Mouse (Mus musculus) liver, embryonic 15.5 days (tissue): Measurements from ENCODE around the gene Zp2. TPM values are rescaled to one million over a fixed set of nuclear protein-coding genes. Genes with fewer than 3 reads are reported as not detected.
A peak's percentile ranks its signal among the peaks of the same experiment; 100 is the strongest.

ENCODE experiments used
- ATAC-seq: fragments of 200-750 bp; cut with Nextera tagmentation; 2 replicates; pipeline ENCODE4 v1.8.0; 2017; ENCODE audit warnings: moderate number of reproducible peaks, mild to moderate bottlenecking, moderate library complexity; ENCODE audit not compliant: insufficient read depth
- H3K27ac ChIP-seq: fragments of 300-500 bp; sonication (generic); replicated peaks from 2 replicates; pipeline ENCODE4 v1.5.1; 2015; ENCODE audit warnings: mild to moderate bottlenecking, inconsistent platforms
- H3K27me3 ChIP-seq: fragments of 300-500 bp; sonication (generic); 2 replicates; pipeline ENCODE4 v1.6.1; 2015; ENCODE audit warnings: mild to moderate bottlenecking, inconsistent platforms
- H3K36me3 ChIP-seq: fragments of 300-500 bp; sonication (generic); replicated peaks from 2 replicates; pipeline ENCODE4 v1.6.1; 2015; ENCODE audit warnings: moderate library complexity, mild to moderate bottlenecking, inconsistent platforms
- H3K4me1 ChIP-seq: fragments of 300-500 bp; sonication (generic); replicated peaks from 2 replicates; pipeline ENCODE4 v1.6.1; 2015; ENCODE audit warnings: inconsistent platforms
- H3K4me2 ChIP-seq: fragments of 300-500 bp; sonication (generic); 2 replicates; pipeline ENCODE4 v1.6.1; 2015; ENCODE audit warnings: moderate library complexity, mild to moderate bottlenecking, inconsistent platforms
- H3K4me3 ChIP-seq: fragments of 300-500 bp; sonication (generic); replicated peaks from 2 replicates; pipeline ENCODE4 v1.5.1; 2015; ENCODE audit warnings: mild to moderate bottlenecking, inconsistent platforms
- H3K9ac ChIP-seq: fragments of 300-500 bp; sonication (generic); 2 replicates; pipeline ENCODE4 v1.6.1; 2015; ENCODE audit warnings: moderate library complexity, mild to moderate bottlenecking, inconsistent platforms
- H3K9me3 ChIP-seq: fragments of 300-500 bp; sonication (generic); replicated peaks from 2 replicates; pipeline ENCODE4 v1.6.1; 2016; ENCODE audit warnings: inconsistent platforms
- WGBS: fragments of 180-500 bp; shearing (Covaris S2); methylation state at CpG from one replicate; pipeline ENCODE4 v1.1.7; 2015; ENCODE audit warnings: mixed read lengths; ENCODE audit not compliant: insufficient replicate concordance; 5-methylcytosine and 5-hydroxymethylcytosine counted together
- polyA plus RNA-seq: library from polyadenylated mRNA; unstranded; fragments of >200 nt; fragmentation: Nextera tagmentation; extraction: Ambion mirVana; gene quantifications from 2 replicates; pipeline ENCODE4 v1.2.1, GENCODE M21; 2015

Gene Zp2
- polyA plus RNA-seq, 1 experiment from 2014 or later = not detected

GRCm38 (mm10) chr7:120174723-120175504 is 29.8 kb upstream of the Zp2 start:
- Histone ChIP-seq H3K36me3 (no peaks in the 10 kb centered on the region), H3K9me3 (no peaks in the 10 kb centered on the region), H3K27me3 (no peaks in the 10 kb centered on the region), H3K4me1 (0 out of 2 replicates have a peak, but pooled peaks cover 3% of the 10 kb centered on the region), H3K9ac (peak overlapping the region; percentile 21; the same call in 1 of the 2 replicates), H3K27ac (peak overlapping the region; percentile 61; the same call in 1 of the 2 replicates), H3K4me3 (peak overlapping the region; percentile 45), H3K4me2 (peak overlapping the region; percentile 42)
- WGBS = 43% methylated on average over 11 of the region's 11 CpGs
- ATAC-seq = peak; percentile 49

- H3K27ac ChIP-seq = peak within 1 kb of the TSS; percentile 61
- peak; percentile 80 for ATAC-seq
- peak within 1 kb of the TSS; percentile 25; the same call in 1 of the 2 replicates for H3K9ac ChIP-seq
- H3K27me3 ChIP-seq = no peaks in the 10 kb centered on the region
- H3K4me2 ChIP-seq = peak within 1 kb of the TSS; percentile 42
- WGBS = 56% methylated on average over 10 of the region's 10 CpGs
- H3K36me3 ChIP-seq = no peaks in the 10 kb centered on the region
- no peaks in the 10 kb centered on the region for H3K9me3 ChIP-seq
- H3K4me1 ChIP-seq = 0 out of 2 replicates have a peak, but pooled peaks cover under 1% of the 10 kb centered on the region
- H3K4me3 ChIP-seq = peak within 1 kb of the TSS; percentile 45
Observed at GRCm38 (mm10) chr7:120173603-120174244, 28.6 kb upstream of the Zp2 start, which contains the start of gene Anks4b. TSS of gene Anks4b (plus strand) at chr7:120173858.

GRCm38 (mm10) chr7:120172188-120172700 is 27.2 kb upstream of the Zp2 start:
- H3K27me3 ChIP-seq = no peaks in the 10 kb centered on the region
- WGBS = 59% methylated on average over 1 of the region's 1 CpGs
- H3K4me1 ChIP-seq = no peaks in the 10 kb centered on the region
- H3K4me2 ChIP-seq = no peak overlapping the region
- no peaks in the 10 kb centered on the region for H3K36me3 ChIP-seq
- H3K9ac ChIP-seq = no peak overlapping the region
- no peak overlapping the region for H3K4me3 ChIP-seq
- no peak for ATAC-seq
- no peak overlapping the region for H3K27ac ChIP-seq
- H3K9me3 ChIP-seq = no peaks in the 10 kb centered on the region

- no peak overlapping the region for H3K4me2 ChIP-seq
- no peak for ATAC-seq
- no peaks in the 10 kb centered on the region for H3K36me3 ChIP-seq
- H3K4me3 ChIP-seq = no peak overlapping the region
- no peaks in the 10 kb centered on the region for H3K9me3 ChIP-seq
- no peaks in the 10 kb centered on the region for H3K4me1 ChIP-seq
- 75% methylated on average over 11 of the region's 11 CpGs for WGBS
- H3K9ac ChIP-seq = no peak overlapping the region
- no peaks in the 10 kb centered on the region for H3K27me3 ChIP-seq
- no peak overlapping the region for H3K27ac ChIP-seq
Observed at GRCm38 (mm10) chr7:120163581-120164251, 18.6 kb upstream of the Zp2 start.

- Histone ChIP-seq H3K27me3 (no peaks in the 10 kb centered on the region), H3K27ac (no peak overlapping the region), H3K9ac (no peak overlapping the region), H3K36me3 (no peaks in the 10 kb centered on the region), H3K4me3 (no peak overlapping the region), H3K9me3 (no peaks in the 10 kb centered on the region), H3K4me2 (no peak overlapping the region), H3K4me1 (no peaks in the 10 kb centered on the region)
- no peak for ATAC-seq
- 35% methylated on average over 4 of the region's 4 CpGs for WGBS
Observed at GRCm38 (mm10) chr7:120158121-120158613, 13.1 kb upstream of the Zp2 start.

GRCm38 (mm10) chr7:120157575-120158061 is 12.5 kb upstream of the Zp2 start:
- Histone ChIP-seq H3K4me1 (no peaks in the 10 kb centered on the region), H3K9ac (no peak overlapping the region), H3K36me3 (no peaks in the 10 kb centered on the region), H3K9me3 (no peaks in the 10 kb centered on the region), H3K4me3 (no peak overlapping the region), H3K27ac (no peak overlapping the region), H3K27me3 (no peaks in the 10 kb centered on the region), H3K4me2 (no peak overlapping the region)
- 48% methylated on average over 5 of the region's 5 CpGs for WGBS
- no peak for ATAC-seq

GRCm38 (mm10) chr7:120156841-120157409 is 11.8 kb upstream of the Zp2 start:
- Histone ChIP-seq H3K4me2 (no peak overlapping the region), H3K9ac (no peak overlapping the region), H3K4me3 (no peak overlapping the region), H3K27me3 (no peaks in the 10 kb centered on the region), H3K4me1 (no peaks in the 10 kb centered on the region), H3K36me3 (no peaks in the 10 kb centered on the region), H3K27ac (no peak overlapping the region), H3K9me3 (no peaks in the 10 kb centered on the region)
- WGBS = 39% methylated on average over 2 of the region's 2 CpGs
- ATAC-seq = no peak

- H3K9me3 ChIP-seq = no peaks in the 10 kb centered on the region
- 50% methylated on average over 2 of the region's 2 CpGs for WGBS
- H3K4me2 ChIP-seq = no peak overlapping the region
- no peaks in the 10 kb centered on the region for H3K27me3 ChIP-seq
- 0 out of 2 replicates have a peak, but pooled peaks cover 6% of the 10 kb centered on the region for H3K4me1 ChIP-seq
- ATAC-seq = no peak
- no peaks in the 10 kb centered on the region for H3K36me3 ChIP-seq
- H3K27ac ChIP-seq = no peak overlapping the region
- H3K4me3 ChIP-seq = no peak overlapping the region
- H3K9ac ChIP-seq = no peak overlapping the region
Observed at GRCm38 (mm10) chr7:120150898-120151297, 5.8 kb upstream of the Zp2 start.

GRCm38 (mm10) chr7:120150257-120150656 is 5.2 kb upstream of the Zp2 start:
- no peak for ATAC-seq
- H3K4me1 ChIP-seq = 0 out of 2 replicates have a peak, but pooled peaks cover 6% of the 10 kb centered on the region
- H3K36me3 ChIP-seq = no peaks in the 10 kb centered on the region
- H3K4me3 ChIP-seq = no peak overlapping the region
- H3K9me3 ChIP-seq = no peaks in the 10 kb centered on the region
- 30% methylated on average over 3 of the region's 3 CpGs for WGBS
- no peak overlapping the region for H3K4me2 ChIP-seq
- no peak overlapping the region for H3K9ac ChIP-seq
- no peak overlapping the region; the same call in 1 of the 2 replicates for H3K27ac ChIP-seq
- no peaks in the 10 kb centered on the region for H3K27me3 ChIP-seq

GRCm38 (mm10) chr7:120142743-120143142 is 2.3 kb downstream of the Zp2 start:
- Histone ChIP-seq H3K27me3 (no peaks in the 10 kb centered on the region), H3K27ac (no peak overlapping the region), H3K4me2 (no peak overlapping the region), H3K4me3 (no peak overlapping the region), H3K4me1 (no peaks in the 10 kb centered on the region), H3K9ac (no peak overlapping the region), H3K9me3 (no peaks in the 10 kb centered on the region), H3K36me3 (no peaks in the 10 kb centered on the region)
- ATAC-seq = no peak
- WGBS = 53% methylated on average over 1 of the region's 1 CpGs
